Comparison of ENCODE assay signal across 8 mouse cellular contexts in the genomic region with DNA sequence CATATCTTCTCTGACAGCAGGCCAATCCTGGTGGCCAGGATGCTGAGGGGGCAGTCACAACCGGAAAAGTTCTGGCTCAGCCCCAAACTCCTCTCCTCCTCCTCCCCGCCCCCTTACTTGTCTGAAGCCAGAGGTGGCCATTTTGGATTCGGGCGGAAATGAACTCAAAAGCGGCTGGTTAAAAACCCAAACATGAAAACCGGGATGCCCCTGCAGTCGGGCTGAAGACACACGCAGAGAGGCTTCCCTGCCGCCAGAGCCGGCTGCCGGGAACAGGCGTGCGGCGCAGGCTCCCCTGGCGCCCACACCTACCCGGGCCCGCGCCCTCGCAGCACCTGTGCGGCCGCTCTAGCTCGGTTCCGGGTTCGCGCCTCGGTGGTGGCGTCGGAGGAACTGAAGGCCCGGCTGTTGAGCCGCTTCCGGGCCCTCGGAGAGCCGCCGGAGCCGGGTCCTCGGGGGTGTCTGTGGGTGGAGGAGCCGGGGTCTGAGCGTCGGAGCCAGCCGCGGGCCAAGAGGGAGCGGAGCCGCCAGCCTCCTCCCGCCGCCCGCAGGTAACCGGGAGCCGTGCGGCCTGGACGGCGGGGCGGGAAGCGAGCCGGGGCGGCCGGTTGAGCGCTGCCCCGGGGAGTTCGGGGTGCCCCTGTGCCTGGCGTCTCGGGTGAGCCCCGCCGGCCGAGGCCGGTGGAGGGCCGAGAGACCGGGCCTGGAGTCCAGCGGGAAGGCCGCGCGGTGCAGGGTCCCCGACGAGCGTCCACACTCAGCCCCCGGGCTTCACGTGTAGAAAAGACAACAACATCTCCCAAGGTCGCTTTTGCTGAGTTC. TPM values are rescaled to one million over a fixed set of nuclear protein-coding genes. Genes with fewer than 3 reads are reported as not detected.
DNase-seq lines count a peak whose midpoint lies in the region; ATAC-seq lines count a peak whose summit lies in the region.

No protein-coding gene starts in this region.

- peak; percentile 94 for DNase-seq in adipocyte (ENCODE audit: low spot score)
- DNase-seq in embryo, embryonic 10 days (ENCODE audit: low spot score): peak; percentile 87
- DNase-seq in gastrocnemius, postnatal 10 days: peak; percentile 86
- peak; percentile 98 for DNase-seq in induced T-regulatory cell, adult 2 months (ENCODE audit: low read depth)
- peak; percentile 62 to 90 for DNase-seq in left cerebral cortex, adult 9 months (ENCODE audit: low spot score in 2 of 2)
- DNase-seq in right cerebral cortex, postnatal 14 days: peak; percentile 88
- DNase-seq in urinary bladder, postnatal 36 days (ENCODE audit: low spot score in 2 of 2): peak; percentile 86 to 87

- peak; percentile 84 for ATAC-seq in megakaryocyte progenitor cell, adult 5-6 weeks (replicated peaks; ENCODE audit: poor library complexity)

RNA-seq across cellular contexts. Expression of a gene that starts 0.9 kb away (rescaled TPM):
- total RNA-seq in gastrocnemius, postnatal 10 days (2021): 1 to 10 TPM; 5.7 to 7.9 TPM
- 28.1 and 39.6 TPM in 2 replicates for total RNA-seq in megakaryocyte progenitor cell, adult 5-6 weeks (2015)
- 14.5 and 16.9 TPM in 2 replicates for total RNA-seq in megakaryocyte progenitor cell, adult 5-6 weeks (2017)

Comparison
In these comparisons a context has a peak if more than half of its experiments do, and no peak if none do; other contexts are left out.
1. Peak in every context shown above with its lines: DNase-seq and ATAC-seq.